Mouse (Mus musculus): ENCODE results near the gene Lgalsl.

The Lgalsl gene

DNA sequence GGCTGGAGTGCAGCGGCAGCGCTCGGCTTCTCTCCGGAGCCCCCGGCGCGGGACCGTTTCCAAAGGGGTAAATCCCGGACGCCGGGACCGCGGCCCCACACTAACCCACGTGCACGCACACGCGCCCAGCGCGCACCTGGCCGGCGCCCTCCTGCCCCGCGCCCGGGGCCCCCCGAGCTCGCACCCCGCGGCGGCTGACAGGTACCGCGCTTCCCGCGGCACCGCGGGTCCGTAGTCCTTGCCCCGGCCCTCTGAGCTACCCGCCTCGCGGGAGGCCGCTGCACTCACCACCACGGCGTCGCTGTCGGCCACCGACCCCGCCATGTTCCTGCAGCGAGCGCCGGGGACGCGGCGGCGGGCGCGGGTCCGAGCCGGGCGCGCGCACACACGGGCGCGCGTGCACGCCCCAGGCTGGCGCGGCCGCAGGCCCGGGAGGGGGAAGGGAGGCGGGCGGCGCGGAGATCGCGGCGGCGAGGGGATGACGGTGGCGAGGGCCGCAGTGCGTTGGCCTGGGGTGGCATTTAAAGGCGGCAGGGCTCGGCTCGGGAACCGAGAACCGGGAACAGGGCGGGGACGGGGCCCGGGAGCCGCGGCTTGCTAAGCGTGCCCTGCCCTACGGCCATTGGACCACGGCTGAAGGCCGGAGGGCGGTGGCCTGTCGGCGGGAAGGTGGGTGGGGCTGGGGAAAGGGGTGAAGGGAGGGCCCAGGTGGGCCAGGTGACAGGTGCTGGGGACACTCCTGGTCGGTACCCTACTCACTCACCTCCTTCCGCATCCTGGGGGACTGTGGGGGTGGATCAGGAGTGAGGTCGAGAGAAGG is at the start of gene Lgalsl:
Lgalsl (minus strand) TSS at position 371 of the 820 bp plus-strand sequence.
- peak; percentile 33 for DNase-seq (ENCODE audit: low read depth, low spot score)

DNA sequence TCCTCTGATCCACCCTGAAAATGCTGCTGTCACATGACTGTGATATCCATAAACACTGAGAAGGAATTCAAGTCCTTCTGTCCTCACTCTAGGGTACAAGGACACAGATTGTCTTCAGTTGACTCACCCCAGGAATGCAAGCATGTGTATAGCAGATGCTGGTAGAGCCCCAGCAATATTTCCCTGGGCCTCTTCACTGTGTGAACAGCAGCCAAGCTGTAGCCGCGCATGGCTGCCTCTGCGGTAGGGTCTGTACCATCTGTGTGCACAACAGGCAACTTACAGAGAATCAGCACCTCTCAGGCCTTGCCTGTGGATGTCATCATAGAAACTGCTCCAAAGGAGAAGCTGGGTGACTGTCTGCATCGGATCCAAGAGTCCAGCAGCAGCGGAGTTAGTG is 47.8 kb upstream of the Lgalsl start:
- no peak for DNase-seq (ENCODE audit: low read depth, low spot score)

DNA sequence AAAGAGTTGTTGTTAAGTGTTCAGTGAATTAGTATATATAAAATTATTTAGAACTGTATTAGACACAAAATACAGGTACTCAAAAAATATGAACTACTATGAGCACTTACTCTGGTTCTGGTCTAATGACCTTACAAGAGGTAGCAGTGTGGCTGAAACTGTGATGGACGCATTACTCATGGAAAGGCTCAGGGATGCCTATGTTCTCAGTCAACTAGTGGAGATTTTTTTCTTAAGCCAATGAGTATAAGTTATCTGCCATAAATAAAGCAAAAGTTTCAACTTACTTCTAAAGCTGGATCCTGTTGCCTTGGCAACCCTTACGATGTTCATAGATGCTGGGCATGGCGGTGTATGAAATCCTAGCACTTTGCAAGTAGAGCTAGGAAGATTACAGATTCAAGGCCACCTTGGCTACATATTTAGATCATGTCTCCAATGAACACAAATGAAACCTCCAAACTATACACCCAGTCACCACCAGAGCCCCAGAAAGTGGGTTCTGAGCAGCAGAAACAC is 46.8 kb upstream of the Lgalsl start:
- DNase-seq (ENCODE audit: low read depth, low spot score) = no peak

DNA sequence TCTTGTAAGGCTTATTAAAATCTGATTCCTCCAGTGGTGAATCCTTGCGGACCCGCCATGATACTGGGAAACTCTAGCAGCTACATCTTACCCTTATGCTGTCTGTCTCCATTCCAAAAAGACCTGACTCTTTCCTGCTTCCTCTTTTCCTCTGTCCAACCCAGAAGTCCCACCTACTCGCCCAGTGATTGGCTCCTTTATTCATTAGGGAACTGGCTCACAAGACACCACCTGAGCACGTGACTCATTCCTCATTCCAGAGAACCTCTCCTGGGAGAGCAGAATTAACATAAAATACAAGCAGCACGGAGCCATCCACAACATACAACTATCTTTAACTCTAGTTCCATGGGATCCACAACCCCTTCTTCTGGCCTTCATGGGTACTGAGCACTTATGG is 42.5 kb upstream of the Lgalsl start:
- DNase-seq (ENCODE audit: low read depth, low spot score) = peak; percentile 47

DNA sequence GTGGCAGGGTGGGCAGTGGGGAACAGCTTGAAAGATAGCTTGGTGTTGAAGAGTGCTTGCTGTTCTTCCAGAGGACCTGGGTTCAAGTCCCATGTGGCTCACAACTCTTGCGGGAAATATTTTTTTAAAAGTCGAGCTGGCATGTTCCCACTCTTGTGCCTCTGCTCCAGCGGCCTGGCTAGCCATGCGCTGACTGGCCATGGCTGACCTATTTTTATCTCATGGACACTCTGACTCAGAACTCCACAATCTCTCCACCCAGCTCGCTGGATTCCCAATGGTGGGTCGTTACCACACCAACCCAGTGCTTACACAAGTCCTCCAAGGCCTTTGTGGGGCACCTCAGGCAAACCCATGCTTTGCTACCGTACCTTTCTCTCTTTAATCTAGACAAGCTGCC is 42.1 kb upstream of the Lgalsl start:
- no peak for DNase-seq (ENCODE audit: low read depth, low spot score)

DNA sequence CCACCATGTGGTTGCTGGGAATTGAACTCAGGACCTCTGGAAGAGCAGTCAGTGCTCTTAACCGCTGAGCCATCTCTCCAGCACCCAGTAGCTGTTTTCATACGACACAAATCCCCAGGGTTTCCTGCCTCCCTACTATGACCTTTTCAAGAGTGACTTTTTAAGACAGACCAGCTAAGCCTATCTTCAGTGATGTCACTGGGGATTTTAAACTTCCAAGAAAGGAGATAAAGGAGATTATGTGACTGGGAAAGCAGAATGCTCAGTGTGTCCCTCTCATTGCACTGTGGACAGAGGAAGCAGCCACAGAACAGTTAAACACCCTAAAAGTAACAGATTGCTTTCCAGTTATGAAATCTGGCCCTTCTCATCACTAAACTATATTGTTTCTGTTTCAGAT is 41.6 kb upstream of the Lgalsl start:
- DNase-seq (ENCODE audit: low read depth, low spot score) = no peak

DNA sequence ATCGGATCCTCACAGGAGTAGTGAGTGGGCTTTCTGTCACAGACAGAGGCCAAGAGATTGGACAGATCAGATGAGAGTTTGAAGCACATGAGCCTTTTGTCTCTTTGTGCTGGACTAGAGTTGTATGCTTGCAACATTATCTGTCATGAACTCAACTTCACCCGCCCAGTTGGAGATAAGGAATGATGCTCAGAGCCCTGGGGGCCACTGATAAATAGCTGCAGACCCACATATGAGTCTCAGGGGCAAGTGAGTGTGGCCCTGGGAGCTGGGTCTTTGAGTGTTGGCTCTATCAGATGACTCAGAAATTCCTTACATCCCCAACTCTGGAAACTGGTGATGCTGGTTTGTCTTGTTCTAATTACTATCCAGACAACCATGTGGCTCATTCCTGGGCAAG is 39.1 kb upstream of the Lgalsl start:
- no peak for DNase-seq (ENCODE audit: low read depth, low spot score)

DNA sequence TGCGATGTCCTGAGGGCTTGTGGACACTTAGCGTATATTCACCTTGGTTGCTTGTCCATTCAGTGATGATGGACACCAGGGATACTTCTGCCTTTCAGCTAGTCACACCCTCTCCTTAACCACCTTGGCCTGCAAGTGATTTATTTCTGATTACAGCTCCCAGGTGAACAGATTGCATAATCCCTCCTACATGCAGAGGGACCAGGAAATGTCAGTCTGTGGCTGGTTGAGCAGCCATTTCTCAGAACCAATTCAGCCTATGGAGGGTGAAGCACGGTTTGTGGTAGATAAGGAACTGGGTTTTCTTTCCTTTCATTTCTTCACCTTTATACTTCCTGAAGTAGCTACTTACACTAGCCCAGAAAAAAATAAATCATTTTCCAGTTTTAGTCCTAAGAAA is 34.6 kb upstream of the Lgalsl start:
- DNase-seq (ENCODE audit: low read depth, low spot score) = no peak

DNA sequence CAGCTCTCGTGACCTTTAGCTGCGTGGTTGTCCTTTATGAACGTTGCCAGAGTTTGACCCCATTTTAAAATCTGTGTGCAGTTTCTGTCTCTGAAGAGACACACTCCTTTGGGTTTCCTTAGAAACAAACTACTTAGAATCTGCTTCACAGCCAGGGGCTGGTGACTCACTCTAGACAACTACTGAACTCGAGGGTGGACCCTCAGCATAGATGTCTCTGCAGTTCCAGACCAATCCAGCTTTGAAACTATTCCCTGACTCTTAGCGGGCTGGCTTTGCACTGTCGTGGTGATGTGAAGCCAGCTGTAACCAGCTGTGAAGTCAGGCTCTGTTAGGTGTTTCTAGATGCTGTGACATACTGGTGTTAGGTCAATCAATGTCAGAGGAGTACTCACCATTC is 33.8 kb upstream of the Lgalsl start:
- DNase-seq (ENCODE audit: low read depth, low spot score) = no peak

DNA sequence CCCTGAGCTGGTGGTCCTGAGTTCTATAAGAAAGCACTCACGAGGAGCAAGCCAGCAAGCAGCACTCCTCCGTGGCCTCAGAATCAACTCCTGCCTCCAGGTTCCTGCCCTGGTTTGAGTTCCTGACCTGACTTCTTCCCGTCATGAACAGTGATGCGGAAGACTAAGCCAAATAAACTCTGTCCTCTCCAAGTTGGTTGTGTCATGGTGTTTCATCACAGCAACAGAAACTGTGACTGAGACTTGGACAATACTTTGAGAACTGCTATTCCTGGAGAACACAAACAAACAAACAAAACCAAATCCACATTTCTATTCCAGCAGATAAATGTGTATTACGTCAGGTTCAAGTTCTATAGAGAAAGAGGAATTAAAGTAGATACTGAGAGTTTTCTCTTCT is 31.2 kb upstream of the Lgalsl start:
- no peak for DNase-seq (ENCODE audit: low read depth, low spot score)

DNA sequence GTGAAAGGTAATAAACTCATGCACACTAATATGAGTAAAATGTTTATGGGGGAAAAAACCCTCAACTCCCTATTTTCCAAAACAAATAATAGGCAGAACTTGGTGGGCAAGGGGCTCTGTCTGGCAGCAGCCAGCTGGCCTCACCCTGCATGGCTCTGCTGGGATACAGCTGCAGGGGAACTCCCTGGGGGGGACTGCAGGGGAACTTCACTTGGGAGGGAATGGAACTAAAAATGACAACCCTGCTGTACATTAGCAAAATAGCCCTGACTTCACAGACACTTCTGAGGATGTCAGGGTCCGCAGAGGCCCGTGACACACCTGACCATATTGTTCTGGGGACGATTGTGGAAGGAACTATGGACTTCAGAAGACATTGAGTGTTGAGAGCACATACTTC is 29.5 kb upstream of the Lgalsl start:
- DNase-seq (ENCODE audit: low read depth, low spot score) = no peak

DNA sequence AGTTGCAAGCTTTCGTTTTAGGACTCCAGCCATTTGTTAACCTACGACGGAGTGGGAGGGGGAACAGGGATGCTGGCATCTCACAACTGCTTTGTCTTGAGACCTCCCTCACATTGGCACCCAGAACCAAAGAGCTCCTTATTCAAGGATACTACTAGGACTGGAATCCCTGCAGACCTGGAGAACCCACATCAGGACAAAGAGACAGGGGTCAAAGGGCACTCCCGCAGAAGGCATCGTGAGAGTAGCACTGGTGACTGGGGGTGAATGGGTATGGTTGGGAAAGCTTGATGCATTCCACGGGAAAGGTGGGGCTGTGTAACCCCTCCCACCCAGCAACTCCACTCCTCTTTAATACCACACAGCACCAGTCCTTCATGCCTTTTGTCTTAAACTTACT is 29.0 kb upstream of the Lgalsl start:
- peak; percentile 62 for DNase-seq (ENCODE audit: low read depth, low spot score)

DNA sequence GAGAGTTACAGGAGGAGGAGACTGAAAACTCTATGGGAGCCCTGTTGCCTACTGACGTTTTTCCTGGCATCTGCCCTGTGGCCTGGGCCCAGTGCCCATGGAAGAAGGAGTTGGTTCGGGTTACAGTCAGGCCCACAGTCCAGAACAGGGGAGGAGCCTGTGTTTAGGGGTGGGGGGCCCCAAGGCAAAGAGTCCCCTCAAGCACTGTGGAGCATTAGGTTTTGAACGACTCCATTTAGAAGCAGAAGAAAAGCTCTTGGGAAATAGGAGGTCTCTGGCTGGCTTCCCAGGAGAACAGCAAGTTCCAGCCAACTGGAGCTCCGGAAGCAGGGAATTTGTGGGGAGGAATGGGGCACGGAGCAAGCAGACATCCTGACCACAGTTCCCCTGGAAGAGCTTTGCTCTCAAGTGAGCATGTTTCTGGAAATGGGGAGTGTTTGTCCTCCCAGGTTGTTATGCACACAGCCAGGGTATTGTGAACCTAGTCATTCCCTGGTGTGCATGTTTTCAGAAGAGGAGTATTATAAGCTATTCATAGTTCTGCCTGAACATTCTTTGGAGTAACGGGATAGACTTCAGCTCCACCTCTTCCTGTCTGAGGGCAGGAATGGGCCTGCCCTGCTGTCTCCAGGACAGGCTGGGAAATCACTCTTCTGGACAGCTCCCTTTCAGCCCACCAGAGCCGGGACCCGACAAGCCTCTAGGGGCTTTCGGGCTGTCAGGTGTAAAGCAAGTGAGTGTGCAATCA is 28.2 kb upstream of the Lgalsl start:
- peak; percentile 16 for DNase-seq (ENCODE audit: low read depth, low spot score)

DNA sequence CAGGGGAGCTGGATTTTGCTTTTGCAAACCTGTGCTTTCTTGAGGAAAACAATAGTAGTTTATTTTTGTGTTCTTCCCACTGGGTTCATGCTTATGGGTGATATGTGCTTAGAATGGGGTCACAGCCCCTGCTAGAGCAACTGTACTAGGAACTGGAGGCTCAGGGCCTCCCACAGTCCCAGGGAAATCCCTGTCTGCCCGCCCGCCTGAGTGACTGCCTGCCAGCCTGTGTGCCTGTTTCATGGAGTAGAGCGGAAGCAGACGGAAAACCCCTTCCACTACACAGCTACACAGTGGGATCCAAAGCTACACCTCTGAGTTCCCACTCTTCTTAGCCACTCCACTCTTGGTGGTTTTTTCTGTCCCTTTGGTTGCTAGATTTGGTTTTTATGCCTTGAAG is 27.1 kb upstream of the Lgalsl start:
- DNase-seq (ENCODE audit: low read depth, low spot score) = no peak

DNA sequence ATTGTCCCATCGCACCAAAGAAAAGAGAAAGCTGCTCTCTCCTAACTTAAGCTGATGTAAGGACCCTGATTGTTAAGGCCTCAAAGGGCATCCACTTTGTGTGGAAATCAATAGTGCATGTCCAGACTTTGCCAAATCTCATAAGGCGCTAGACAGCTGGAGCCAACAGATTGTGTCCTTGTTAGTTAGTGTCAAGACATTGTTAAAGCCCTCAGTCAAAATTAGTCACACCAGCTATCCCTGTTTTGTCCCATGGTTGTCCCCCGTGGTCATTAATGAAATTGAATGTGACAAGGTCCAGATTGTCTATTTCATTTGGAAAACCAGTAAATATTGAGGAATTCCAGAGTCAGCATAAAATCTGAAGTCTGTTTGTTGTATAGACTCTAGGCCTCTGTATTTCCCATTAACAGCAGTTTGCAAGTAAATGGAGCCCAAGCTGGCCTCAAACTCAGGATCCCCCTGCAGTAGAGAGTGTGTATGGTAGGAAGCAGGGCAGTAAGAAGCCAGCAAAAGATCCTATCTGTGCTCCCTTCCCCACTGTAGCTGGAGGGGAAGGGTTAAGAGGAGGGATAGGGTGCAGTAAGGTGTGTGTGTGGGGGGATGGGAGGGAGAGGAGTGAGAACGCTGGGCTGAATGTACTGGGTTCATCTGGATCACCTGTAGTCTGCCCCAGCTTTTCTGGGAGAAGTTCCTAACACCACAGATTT is 23.3 kb upstream of the Lgalsl start:
- no peak for DNase-seq (ENCODE audit: low read depth, low spot score)

DNA sequence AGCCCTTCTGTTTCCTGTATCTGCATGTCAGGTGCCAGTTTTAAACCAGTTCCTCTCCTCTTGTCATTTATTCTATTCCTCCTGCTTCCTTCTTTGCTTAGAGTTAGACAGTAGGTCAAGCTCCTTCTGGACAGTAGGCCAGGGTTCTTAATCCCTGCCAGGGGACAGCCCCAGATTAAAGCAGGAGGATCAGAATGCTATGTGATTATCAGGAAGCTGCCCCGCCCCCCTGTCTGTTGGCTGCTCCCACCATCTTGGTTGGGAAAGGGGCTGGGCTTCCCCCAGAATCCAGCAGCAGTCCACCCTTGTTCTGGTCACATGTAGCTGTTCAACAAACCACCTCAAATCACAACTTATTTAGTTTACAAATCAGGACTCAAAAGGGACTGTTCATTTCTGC is 19.3 kb upstream of the Lgalsl start:
- DNase-seq (ENCODE audit: low read depth, low spot score) = no peak

DNA sequence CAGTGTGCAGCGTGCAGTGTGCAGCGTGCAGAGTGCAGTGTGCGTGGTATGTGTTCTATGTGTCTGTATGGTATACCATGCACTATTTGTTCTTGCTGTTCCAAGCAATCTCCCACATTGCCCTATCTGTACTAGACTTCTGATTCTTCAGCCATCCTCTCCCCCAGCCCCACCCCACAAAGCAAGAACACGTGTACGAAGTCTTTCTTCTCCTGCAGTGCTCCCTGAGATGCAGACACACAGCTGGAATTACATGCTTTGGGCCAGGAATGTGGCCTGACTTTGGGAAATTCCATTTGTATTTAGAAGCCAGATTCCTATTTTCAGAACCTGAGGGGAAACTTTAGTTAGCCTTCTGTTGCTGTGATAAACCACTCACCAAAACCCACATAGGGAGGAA is 18.5 kb upstream of the Lgalsl start:
- no peak for DNase-seq (ENCODE audit: low read depth, low spot score)

DNA sequence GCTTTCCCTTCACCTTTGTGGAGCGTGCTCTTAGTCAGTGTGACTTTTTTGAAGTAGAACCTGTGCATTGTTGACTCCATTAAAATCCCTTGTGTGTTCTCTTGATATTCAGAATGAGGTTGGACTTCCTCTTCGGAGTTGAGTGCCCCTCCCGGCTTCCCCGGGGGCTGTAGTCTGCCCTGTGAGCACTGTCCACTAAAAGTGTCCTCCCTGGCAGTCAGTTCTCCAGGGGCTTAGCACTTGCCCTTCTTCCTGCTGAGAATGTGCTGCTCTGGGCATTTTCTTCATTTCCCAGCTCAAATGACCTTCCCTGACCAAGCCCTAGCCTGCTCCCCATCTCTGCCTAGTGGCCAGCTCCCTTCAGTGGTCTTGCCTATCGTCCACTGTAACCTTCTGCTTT is 6.5 kb upstream of the Lgalsl start:
- DNase-seq (ENCODE audit: low read depth, low spot score) = no peak

DNA sequence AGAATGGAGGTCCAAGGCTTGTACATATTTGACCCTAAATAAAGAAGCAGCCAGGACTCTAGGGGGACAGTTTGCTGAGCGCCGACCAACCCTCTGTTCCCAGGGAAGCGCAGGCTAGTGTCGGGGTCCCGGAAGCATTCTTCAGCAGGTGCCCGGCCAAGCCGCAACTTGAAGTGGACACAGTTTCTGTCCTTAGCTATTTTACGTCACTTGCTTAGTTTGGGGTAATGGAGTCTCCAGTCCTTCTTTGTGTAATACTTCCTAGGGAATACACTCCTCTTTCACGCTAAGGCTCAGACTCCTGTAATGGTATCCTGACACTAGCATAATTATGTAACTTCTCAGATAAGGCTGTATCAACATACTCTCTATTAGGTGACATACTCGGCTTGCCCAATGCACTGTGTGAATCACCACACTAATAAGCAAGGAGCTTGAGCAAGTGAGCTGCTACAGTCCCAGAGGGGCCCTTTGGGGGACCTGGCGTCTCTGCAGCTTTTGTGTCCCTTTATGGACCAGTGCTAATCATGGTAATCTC is 813 bp upstream of the Lgalsl start:
- DNase-seq (ENCODE audit: low read depth, low spot score) = no peak

DNA sequence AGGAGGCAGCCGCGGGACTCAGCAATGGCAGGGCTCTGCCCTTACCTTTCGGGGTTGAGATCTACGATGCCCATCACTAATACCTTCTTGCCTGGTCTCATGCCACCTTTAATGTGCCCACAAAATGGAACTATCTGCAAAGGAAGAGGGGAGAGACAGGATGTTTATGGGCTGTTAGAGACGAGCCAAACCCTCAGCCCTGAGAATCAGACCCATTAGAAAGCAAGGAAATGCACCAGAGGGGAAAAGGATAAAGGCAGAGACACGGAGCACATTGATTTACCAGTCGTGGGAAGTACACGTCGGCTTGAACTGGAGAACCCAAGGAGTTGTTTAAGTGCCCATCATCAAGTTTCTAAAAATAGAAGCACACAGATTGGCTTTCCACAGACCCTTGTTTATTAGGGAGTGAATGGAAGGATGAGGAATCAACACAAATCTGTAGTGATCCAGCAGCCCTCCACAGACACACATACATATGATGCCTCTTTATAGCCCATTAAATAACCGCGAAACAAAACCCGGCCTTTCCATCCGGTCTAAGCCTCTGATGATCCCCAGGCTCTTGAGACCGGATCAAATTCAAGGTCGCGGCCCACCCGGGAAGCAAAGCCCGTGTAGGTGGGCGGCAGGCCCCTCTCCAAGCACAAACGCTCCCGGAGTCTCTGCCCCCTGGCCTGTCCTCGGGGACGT is 717 bp downstream of the Lgalsl start:
- DNase-seq (ENCODE audit: low read depth, low spot score) = peak; percentile 39

DNA sequence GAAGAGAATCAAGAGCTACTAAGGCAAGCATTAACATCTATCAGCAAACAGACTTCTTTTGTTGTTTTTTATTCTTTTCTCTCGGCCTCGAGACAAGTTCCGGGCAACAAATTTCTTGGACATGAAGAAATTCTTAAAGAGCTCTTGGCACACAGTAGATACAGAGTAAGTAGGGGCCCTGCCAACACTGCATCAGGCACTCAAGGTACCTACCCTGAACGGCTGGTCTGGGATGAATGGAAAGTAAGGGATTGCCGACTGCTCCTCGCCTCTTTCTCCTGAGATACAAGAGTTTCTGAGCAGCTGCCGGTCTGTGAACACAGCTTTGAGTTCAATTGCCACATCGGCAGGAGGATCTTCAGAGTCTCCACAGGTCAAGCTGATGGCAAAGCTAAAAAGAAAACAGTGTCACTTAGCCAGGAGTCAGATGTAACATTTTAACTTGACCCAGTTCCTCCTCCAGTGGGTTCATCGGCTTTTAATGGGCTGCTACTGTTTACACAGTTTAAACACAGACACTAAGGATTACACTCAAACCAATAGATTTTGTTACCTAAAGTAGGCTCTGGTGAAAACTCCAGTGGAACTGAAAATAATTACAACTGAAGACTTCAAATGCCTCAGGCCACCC is 1.7 kb downstream of the Lgalsl start:
- DNase-seq (ENCODE audit: low read depth, low spot score) = no peak

Data from ES-CJ7 (cell line).